In the genomic region with DNA sequence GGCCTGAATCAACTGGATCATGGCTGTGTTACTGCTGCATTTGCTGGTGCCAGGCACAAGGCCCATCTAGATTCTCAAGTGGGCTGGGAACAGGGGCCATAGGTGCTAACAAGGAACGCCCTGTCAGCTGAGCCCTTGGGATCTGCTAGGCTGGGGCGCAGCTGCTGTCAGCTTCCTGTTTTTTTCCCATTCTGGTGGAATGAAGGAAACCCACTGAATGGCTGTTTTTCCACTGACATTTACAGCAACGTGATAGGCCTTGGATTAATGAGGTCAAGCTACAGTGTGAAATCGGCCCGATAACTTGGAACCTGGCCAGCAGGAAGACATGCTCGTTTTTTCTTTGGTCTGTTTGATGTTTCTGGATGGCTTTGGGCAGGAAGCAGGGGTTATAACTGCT, we compare ENCODE assay signal across 9 mouse cellular contexts. TPM values are rescaled to one million over a fixed set of nuclear protein-coding genes. Genes with fewer than 3 reads are reported as not detected.
A peak's percentile ranks its signal among the peaks of the same experiment; 100 is the strongest.
DNase-seq lines count a peak whose midpoint lies in the region; ATAC-seq and TF ChIP-seq lines count a peak whose summit lies in the region.
"Had no signal": no experiment of that assay in that cellular context is flagged by ENCODE, and none has a peak within 500 bp of the region (broad histone marks: within the 10 kb centered on the region; RNA-seq: fewer than 3 reads in every experiment).

No protein-coding gene starts in this region.

- no peak overlapping the region for H3K9ac ChIP-seq in intestine, embryonic 15.5 days
- no peak overlapping the region for H3K9ac ChIP-seq in intestine, postnatal 0 days (ENCODE audit: low read depth, low read length)
- H3K9ac ChIP-seq in intestine, embryonic 16.5 days (ENCODE audit: low read depth, low read length) = no peak overlapping the region

- H3K4me3 ChIP-seq in intestine, embryonic 15.5 days (replicated peaks) = no peak overlapping the region
- H3K4me3 ChIP-seq in intestine, postnatal 0 days (ENCODE audit: low read depth, low read length) = no peak overlapping the region
- H3K4me3 ChIP-seq in intestine, embryonic 16.5 days (ENCODE audit: low read length) = no peak overlapping the region
- H3K4me3 ChIP-seq: erythroblast, embryonic 14.5 days had no signal

- DNase-seq in adrenal gland, adult 18-20 months (ENCODE audit: low spot score in 2 of 2) = peak; percentile 38 to 46
- DNase-seq in heart, adult 18-20 months = peak; percentile 73 to 90
- DNase-seq in lung, postnatal 10 days = peak; percentile 78
- DNase-seq in urinary bladder, postnatal 10 days (ENCODE audit: low spot score) = no peak
- no peak for DNase-seq in frontal cortex, postnatal 25 days (ENCODE audit: low spot score in 2 of 2)

- H3K36me3 ChIP-seq in intestine, embryonic 15.5 days = no peaks in the 10 kb centered on the region
- no peaks in the 10 kb centered on the region for H3K36me3 ChIP-seq in intestine, postnatal 0 days (ENCODE audit: control insufficient read depth, insufficient read depth)
- H3K36me3 ChIP-seq in intestine, embryonic 16.5 days (ENCODE audit: control insufficient read depth, insufficient read depth, low read length) = no peaks in the 10 kb centered on the region

- peaks cover 17% of the 10 kb centered on the region for H3K4me1 ChIP-seq in intestine, embryonic 15.5 days (replicated peaks)
- H3K4me1 ChIP-seq in intestine, postnatal 0 days (replicated peaks; ENCODE audit: control insufficient read depth, insufficient read depth, low read length) = peaks cover 11% of the 10 kb centered on the region; the same call in 1 of the 2 replicates
- H3K4me1 ChIP-seq in intestine, embryonic 16.5 days (ENCODE audit: control insufficient read depth, insufficient read depth, low read length) = peaks cover 22% of the 10 kb centered on the region

- WGBS in intestine, embryonic 15.5 days = 14% methylated on average over 6 of the region's 6 CpGs
- 20% methylated on average over 6 of the region's 6 CpGs for WGBS in intestine, postnatal 0 days
- WGBS in intestine, embryonic 16.5 days = 21% methylated on average over 6 of the region's 6 CpGs

- no peak overlapping the region for H3K4me2 ChIP-seq in intestine, embryonic 15.5 days (replicated peaks)
- H3K4me2 ChIP-seq in intestine, postnatal 0 days (replicated peaks; ENCODE audit: low read depth) = no peak overlapping the region
- H3K4me2 ChIP-seq in intestine, embryonic 16.5 days (ENCODE audit: low read depth, low read length) = no peak overlapping the region

- peaks cover 26% of the 10 kb centered on the region for H3K27me3 ChIP-seq in intestine, embryonic 15.5 days (replicated peaks)
- H3K27me3 ChIP-seq in intestine, postnatal 0 days (replicated peaks; ENCODE audit: control insufficient read depth, insufficient read depth, low read length) = peaks cover 11% of the 10 kb centered on the region
- peaks cover 14% of the 10 kb centered on the region for H3K27me3 ChIP-seq in intestine, embryonic 16.5 days (replicated peaks; ENCODE audit: control insufficient read depth, insufficient read depth, low read length)

- no peak for TF ChIP-seq CTCF in intestine, postnatal 0 days (IDR thresholded peaks at IDR 0.05; ENCODE audit: low read depth)

- ATAC-seq in intestine, embryonic 15.5 days = peak; percentile 47; the same call in 1 of the 2 replicates
- no peak for ATAC-seq in intestine, postnatal 0 days
- peak; percentile 16; the same call in 1 of the 2 replicates for ATAC-seq in intestine, embryonic 16.5 days

- H3K27ac ChIP-seq in intestine, embryonic 15.5 days = 0 out of 2 replicates have a peak overlapping the region, but pooled peaks have one; percentile 9
- H3K27ac ChIP-seq in intestine, postnatal 0 days (ENCODE audit: low read depth, low read length) = no peak overlapping the region
- H3K27ac ChIP-seq in intestine, embryonic 16.5 days (ENCODE audit: low read length) = 0 out of 2 replicates have a peak overlapping the region, but pooled peaks have one; percentile 10

- H3K9me3 ChIP-seq in intestine, embryonic 15.5 days = no peaks in the 10 kb centered on the region
- no peaks in the 10 kb centered on the region for H3K9me3 ChIP-seq in intestine, postnatal 0 days (ENCODE audit: control insufficient read depth)
- no peaks in the 10 kb centered on the region for H3K9me3 ChIP-seq in intestine, embryonic 16.5 days (ENCODE audit: control insufficient read depth, low read length)

RNA-seq across cellular contexts. Expression of a gene that starts 7.6 kb away (rescaled TPM):
- polyA plus RNA-seq in intestine, embryonic 15.5 days (2015; fragmentation: Nextera tagmentation; extraction: Ambion mirVana) = 4.1 and 4.2 TPM in 2 replicates
- 3.3 and 3.4 TPM in 2 replicates for polyA plus RNA-seq in intestine, postnatal 0 days (2015; fragmentation: Nextera tagmentation; extraction: Ambion mirVana)
- total RNA-seq in adrenal gland, adult 18-20 months (2021) = 10 to 100 TPM in 1 of 2 experiments, 1 to 10 TPM in 1; 6.9 to 11.5 TPM
- total RNA-seq in heart, adult 18-20 months (2021) = 10 to 100 TPM; 11.6 to 16.1 TPM
- 3.5 and 4.0 TPM in 2 replicates for polyA plus RNA-seq in intestine, embryonic 16.5 days (2015; fragmentation: Nextera tagmentation; extraction: Ambion mirVana)

RNA-seq across cellular contexts. Expression of a gene that starts 48.1 kb away (rescaled TPM):
- polyA plus RNA-seq in intestine, embryonic 15.5 days (2015; fragmentation: Nextera tagmentation; extraction: Ambion mirVana) = 9.3 and 9.4 TPM in 2 replicates
- polyA plus RNA-seq in intestine, postnatal 0 days (2015; fragmentation: Nextera tagmentation; extraction: Ambion mirVana) = 3.7 and 5.3 TPM in 2 replicates
- total RNA-seq in adrenal gland, adult 18-20 months (2021) = 10 to 100 TPM; 11.9 to 12.8 TPM
- total RNA-seq in heart, adult 18-20 months (2021) = 1 to 10 TPM; 5.0 to 5.8 TPM
- 1.0 and 3.8 TPM in 2 replicates for polyA plus RNA-seq in intestine, embryonic 16.5 days (2015; fragmentation: Nextera tagmentation; extraction: Ambion mirVana)

Comparison
In these comparisons a context has a peak if more than half of its experiments do, and no peak if none do; other contexts are left out.
1. DNase-seq: peak in adrenal gland, adult 18-20 months (2 of 2), heart, adult 18-20 months (2 of 2) and lung, postnatal 10 days (single experiment); none in urinary bladder, postnatal 10 days (single experiment) and frontal cortex, postnatal 25 days (0 of 2).